Mouse (Mus musculus) layer of hippocampus, postnatal 36 days (tissue): ENCODE measurements around the gene Hp1bp3. TPM values are rescaled to one million over a fixed set of nuclear protein-coding genes. Genes with fewer than 3 reads are reported as not detected.

ENCODE experiments used
- total RNA-seq, 2 experiments: library from RNA; stranded (reverse); gene quantifications; 2 replicates each; pipeline ENCODE4 v1.2.3; 2021

Hp1bp3 gene
- total RNA-seq, 2 experiments from 2014 or later, result 178 to 183 TPM

Other genes with a start within 250 kb of the Hp1bp3 start
- gene Eif4g3, start 223.3 kb upstream of the Hp1bp3 start, total RNA-seq, result 100 to 1,000 TPM; 142 to 157 TPM
- gene Sh2d5, start 34.1 kb downstream of the Hp1bp3 start, total RNA-seq, result 10 to 100 TPM; 45.3 to 51.4 TPM
- 10 to 100 TPM; 17.8 to 18.3 TPM for gene Kif17, start 34.1 kb downstream of the Hp1bp3 start, total RNA-seq
- gene Ddost, start 88.4 kb downstream of the Hp1bp3 start, total RNA-seq, result 10 to 100 TPM; 95.5 to 96.8 TPM
- gene Pink1, start 110.0 kb downstream of the Hp1bp3 start, total RNA-seq, result 100 to 1,000 TPM; 228 to 239 TPM
- 1 to 10 TPM; 2.5 to 3.6 TPM for gene Cda, start 151.7 kb downstream of the Hp1bp3 start, total RNA-seq
- 10 to 100 TPM; 31.2 to 31.3 TPM for gene Fam43b, start 180.2 kb downstream of the Hp1bp3 start, total RNA-seq
- gene Mul1, start 218.4 kb downstream of the Hp1bp3 start, total RNA-seq, result 10 to 100 TPM; 53.4 to 62.5 TPM
- 100 to 1,000 TPM; 359 to 375 TPM for gene Camk2n1, start 238.0 kb downstream of the Hp1bp3 start, total RNA-seq